Mouse (Mus musculus) embryo, embryonic 10.5 days (tissue): ENCODE results near the gene Sp1.

Source experiments
- DNase-seq: peaks from one replicate; pipeline ENCODE4 v3.0.0-alpha.2; 2015; ENCODE audit warnings: low spot score

Sp1 gene

GRCm38 (mm10) chr15:102399229-102400221 lies 6.4 kb upstream of the Sp1 start:
- DNase-seq, result peak; percentile 88

- no peak for DNase-seq
These were observed 5.4 kb upstream of the Sp1 start for GRCm38 (mm10) chr15:102400476-102401045.

- no peak for DNase-seq
These were observed 4.7 kb upstream of the Sp1 start for GRCm38 (mm10) chr15:102401278-102401677.

- no peak for DNase-seq
These were observed 3.7 kb upstream of the Sp1 start for GRCm38 (mm10) chr15:102402210-102402609.

GRCm38 (mm10) chr15:102404608-102405488 lies 1.1 kb upstream of the Sp1 start:
- DNase-seq, result no peak

- DNase-seq, result peak; percentile 76
These were observed 411 bp downstream of the Sp1 start for GRCm38 (mm10) chr15:102406196-102406911.

GRCm38 (mm10) chr15:102406912-102407580 lies 1.1 kb downstream of the Sp1 start:
- no peak for DNase-seq

- DNase-seq, result no peak
These were observed 2.0 kb downstream of the Sp1 start for GRCm38 (mm10) chr15:102407681-102408557.

- DNase-seq, result no peak
These were observed 2.7 kb downstream of the Sp1 start for GRCm38 (mm10) chr15:102408558-102409130.

- no peak for DNase-seq
These were observed 3.3 kb downstream of the Sp1 start for GRCm38 (mm10) chr15:102409286-102409685.

GRCm38 (mm10) chr15:102411077-102411476 lies 5.1 kb downstream of the Sp1 start:
- DNase-seq, result no peak

GRCm38 (mm10) chr15:102413687-102414086 lies 7.7 kb downstream of the Sp1 start:
- DNase-seq, result no peak

- no peak for DNase-seq
These were observed 11.6 kb downstream of the Sp1 start for GRCm38 (mm10) chr15:102417524-102417923.

- DNase-seq, result no peak
These were observed 15.0 kb downstream of the Sp1 start for GRCm38 (mm10) chr15:102420986-102421385.

GRCm38 (mm10) chr15:102421437-102421836 lies 15.5 kb downstream of the Sp1 start:
- peak; percentile 84 for DNase-seq

GRCm38 (mm10) chr15:102423602-102424240 lies 17.8 kb downstream of the Sp1 start:
- DNase-seq, result no peak

- no peak for DNase-seq
These were observed 18.7 kb downstream of the Sp1 start for GRCm38 (mm10) chr15:102424657-102425056.

GRCm38 (mm10) chr15:102426963-102427362 lies 21.0 kb downstream of the Sp1 start:
- DNase-seq, result no peak

- DNase-seq, result no peak
These were observed 26.1 kb downstream of the Sp1 start for GRCm38 (mm10) chr15:102432046-102432445.
